Mouse (Mus musculus): ENCODE data around the gene Wdr17. TPM values are rescaled to one million over a fixed set of nuclear protein-coding genes. Genes with fewer than 3 reads are reported as not detected.
"Not testable (repeated sequence)": the region's sequence is repeated elsewhere in the genome, so short reads cannot be mapped to it uniquely, and the experiment has no call there.

Wdr17 gene
- polyA plus RNA-seq, 1 experiment = 11.8 TPM

DNA sequence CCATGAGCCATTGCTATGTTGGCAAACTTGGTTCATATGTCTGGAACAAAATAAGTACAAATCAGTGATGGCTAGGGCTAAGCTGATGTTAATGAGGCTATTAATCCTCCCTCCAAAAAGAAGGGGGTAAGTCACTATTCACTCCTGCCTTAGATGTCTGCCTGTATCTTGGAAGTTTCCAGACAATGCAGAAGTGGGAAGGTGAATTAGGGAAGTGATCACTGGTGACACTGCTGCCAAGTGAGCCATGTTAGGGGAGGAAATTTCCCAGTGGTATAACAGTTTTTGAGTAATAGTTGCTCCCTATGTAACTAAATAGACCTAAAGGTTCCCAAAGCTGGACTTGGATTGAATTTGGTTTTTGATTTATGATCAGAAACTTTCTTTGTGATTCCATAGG lies 215.2 kb downstream of the Wdr17 start:
- no peak for DNase-seq (ENCODE audit: low read depth)
- no peak for TF ChIP-seq CTCF (IDR thresholded peaks at IDR 0.05; ENCODE audit: borderline replicate concordance, extremely low read depth, insufficient read depth, insufficient read length)

DNA sequence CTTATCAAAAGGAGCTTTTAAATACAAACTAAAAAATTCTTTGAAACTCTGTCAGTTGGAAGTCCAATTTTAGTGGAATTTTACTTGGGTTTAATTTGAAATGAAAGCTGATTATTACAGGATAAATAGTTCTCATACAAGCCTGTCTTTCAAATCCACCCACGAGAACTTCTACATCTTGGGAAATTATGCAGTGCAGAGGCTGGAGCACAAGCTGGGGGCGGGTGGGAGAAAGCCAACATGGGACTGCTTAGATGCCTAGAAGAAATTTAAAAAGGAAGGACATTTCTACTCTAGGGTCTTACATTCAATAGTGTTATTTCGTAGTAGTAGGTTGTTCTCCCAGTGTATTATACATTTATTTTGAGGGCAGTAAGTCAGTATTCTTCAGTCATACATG lies 219.2 kb downstream of the Wdr17 start:
- TF ChIP-seq CTCF (IDR thresholded peaks at IDR 0.05; ENCODE audit: borderline replicate concordance, extremely low read depth, insufficient read depth, insufficient read length) = no peak
- TF ChIP-seq POLR2A (IDR thresholded peaks at IDR 0.05; ENCODE audit: borderline replicate concordance, extremely low read depth, insufficient read depth, insufficient read length, poor library complexity, severe bottlenecking) = no peak

GRCm38 (mm10) chr8:54660675-54661074 lies 226.3 kb downstream of the Wdr17 start:
- TF ChIP-seq POLR2A (IDR thresholded peaks at IDR 0.05; ENCODE audit: borderline replicate concordance, extremely low read depth, insufficient read depth, insufficient read length, poor library complexity, severe bottlenecking) (no peak), CTCF (IDR thresholded peaks at IDR 0.05; ENCODE audit: borderline replicate concordance, extremely low read depth, insufficient read depth, insufficient read length) (peak; percentile 65; the same call in 1 of the 2 replicates)
- peak; percentile 78 for DNase-seq (ENCODE audit: low read depth)

More for the DNA sequence above, 219.2 kb downstream of the Wdr17 start:
- no peak for DNase-seq (ENCODE audit: low read depth)

GRCm38 (mm10) chr8:54659703-54660102 lies 227.3 kb downstream of the Wdr17 start:
- peak; percentile 5 for DNase-seq (ENCODE audit: low read depth)
- TF ChIP-seq POLR2A (IDR thresholded peaks at IDR 0.05; ENCODE audit: borderline replicate concordance, extremely low read depth, insufficient read depth, insufficient read length, poor library complexity, severe bottlenecking) (no peak), CTCF (IDR thresholded peaks at IDR 0.05; ENCODE audit: borderline replicate concordance, extremely low read depth, insufficient read depth, insufficient read length) (no peak)

GRCm38 (mm10) chr8:54638634-54639033 lies 248.3 kb downstream of the Wdr17 start:
- no peak for TF ChIP-seq POLR2A (IDR thresholded peaks at IDR 0.05; ENCODE audit: borderline replicate concordance, extremely low read depth, insufficient read depth, insufficient read length, poor library complexity, severe bottlenecking)
- TF ChIP-seq CTCF (IDR thresholded peaks at IDR 0.05; ENCODE audit: borderline replicate concordance, extremely low read depth, insufficient read depth, insufficient read length) = no peak
- DNase-seq (ENCODE audit: low read depth) = peak; percentile 66

DNA sequence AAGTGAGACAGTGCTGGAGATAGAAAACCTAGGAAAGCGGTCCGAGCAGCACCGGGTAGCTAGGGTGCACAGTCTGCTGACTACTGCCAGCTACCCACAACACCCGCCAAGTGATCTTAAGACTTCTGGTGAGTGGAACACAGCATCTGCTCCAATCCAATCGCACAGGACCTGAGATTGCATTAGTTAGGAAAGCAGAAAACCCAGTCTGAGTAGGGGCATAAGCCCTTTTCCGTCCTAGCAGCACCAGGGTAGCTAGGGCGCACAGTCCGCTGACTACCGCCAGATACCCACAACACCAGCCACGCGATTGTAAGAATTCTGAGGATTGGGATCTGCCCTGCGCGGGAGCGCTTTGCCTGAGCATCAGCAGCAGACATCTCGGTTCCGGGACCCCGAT lies 270.3 kb downstream of the Wdr17 start:
- not testable (repeated sequence) for DNase-seq (ENCODE audit: low read depth)

DNA sequence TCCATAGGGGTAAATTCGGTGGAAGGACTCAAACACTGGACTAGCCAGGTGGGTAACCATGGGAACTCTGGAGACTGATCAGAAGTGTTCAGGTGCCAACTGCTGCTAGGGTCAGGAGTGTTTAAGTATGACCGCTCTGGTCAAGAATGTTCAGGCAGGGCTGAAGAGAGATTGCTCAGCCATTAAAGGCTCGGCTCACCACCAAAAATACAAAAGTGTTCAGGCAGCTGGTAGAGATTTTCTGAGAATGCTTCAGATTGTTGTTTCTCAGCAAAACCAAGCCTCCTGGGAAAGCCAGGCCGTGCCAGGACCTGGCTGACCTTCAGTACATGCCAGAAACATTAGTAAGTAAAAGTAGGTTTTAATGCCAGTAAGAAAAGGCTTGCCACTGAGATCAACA lies 276.7 kb downstream of the Wdr17 start:
- TF ChIP-seq CTCF (IDR thresholded peaks at IDR 0.05; ENCODE audit: borderline replicate concordance, extremely low read depth, insufficient read depth, insufficient read length) = no peak
- no peak for TF ChIP-seq POLR2A (IDR thresholded peaks at IDR 0.05; ENCODE audit: borderline replicate concordance, extremely low read depth, insufficient read depth, insufficient read length, poor library complexity, severe bottlenecking)
- no peak for DNase-seq (ENCODE audit: low read depth)

- no peak for DNase-seq (ENCODE audit: low read depth)
- TF ChIP-seq CTCF (IDR thresholded peaks at IDR 0.05; ENCODE audit: borderline replicate concordance, extremely low read depth, insufficient read depth, insufficient read length) (no peak), POLR2A (IDR thresholded peaks at IDR 0.05; ENCODE audit: borderline replicate concordance, extremely low read depth, insufficient read depth, insufficient read length, poor library complexity, severe bottlenecking) (no peak)
These were observed 277.6 kb downstream of the Wdr17 start for GRCm38 (mm10) chr8:54609336-54609735.

DNA sequence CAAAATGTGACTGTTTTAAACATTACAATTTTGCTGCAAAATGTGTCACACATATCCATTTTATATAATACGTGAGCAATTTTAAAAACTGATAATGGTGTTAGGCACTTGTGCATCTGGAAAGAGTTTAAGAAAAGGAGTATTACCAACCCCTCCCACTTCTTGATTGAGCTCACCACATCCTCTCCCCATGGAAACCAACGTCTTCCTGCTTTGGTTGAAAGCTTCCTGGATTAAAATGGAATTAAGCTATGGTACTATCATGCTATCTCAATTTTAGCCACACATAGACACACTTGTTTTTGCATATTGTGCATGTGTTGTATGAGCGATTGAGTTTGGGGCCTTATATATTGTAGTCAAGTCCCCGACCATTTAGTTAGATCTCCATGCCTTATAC lies 283.5 kb downstream of the Wdr17 start:
- TF ChIP-seq CTCF (IDR thresholded peaks at IDR 0.05; ENCODE audit: borderline replicate concordance, extremely low read depth, insufficient read depth, insufficient read length) = no peak
- TF ChIP-seq POLR2A (IDR thresholded peaks at IDR 0.05; ENCODE audit: borderline replicate concordance, extremely low read depth, insufficient read depth, insufficient read length, poor library complexity, severe bottlenecking) = no peak
- no peak for DNase-seq (ENCODE audit: low read depth)

GRCm38 (mm10) chr8:54600671-54601251 lies 286.2 kb downstream of the Wdr17 start, which contains the start of gene Spata4:
Gene Spata4 (plus strand): TSS chr8:54600781.
- DNase-seq (ENCODE audit: low read depth) = peak; percentile 89

DNA sequence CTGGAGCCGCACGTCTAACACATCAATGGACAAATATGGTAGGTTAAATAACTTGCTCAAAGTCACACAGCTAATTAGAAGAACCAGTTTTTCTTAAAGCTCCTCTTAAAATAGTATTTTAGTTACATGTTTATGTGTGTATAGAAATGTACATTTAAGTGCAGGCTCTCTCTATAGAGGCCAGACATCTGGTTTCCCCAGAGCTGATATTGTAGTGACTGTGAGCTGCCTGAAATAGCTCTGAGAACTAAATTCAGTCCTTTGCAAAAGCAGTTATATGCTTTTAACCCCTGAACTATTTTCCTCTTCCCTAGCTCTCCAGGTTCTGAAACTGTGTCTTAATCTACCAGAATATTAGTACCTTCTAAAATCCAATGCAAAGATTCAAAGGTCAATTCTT lies 289.6 kb downstream of the Wdr17 start:
- TF ChIP-seq CTCF (IDR thresholded peaks at IDR 0.05; ENCODE audit: borderline replicate concordance, extremely low read depth, insufficient read depth, insufficient read length) = no peak
- TF ChIP-seq POLR2A (IDR thresholded peaks at IDR 0.05; ENCODE audit: borderline replicate concordance, extremely low read depth, insufficient read depth, insufficient read length, poor library complexity, severe bottlenecking) = no peak
- DNase-seq (ENCODE audit: low read depth) = no peak

More at GRCm38 (mm10) chr8:54600671-54601251, 286.2 kb downstream of the Wdr17 start, which contains the start of gene Spata4:
- no peak for TF ChIP-seq POLR2A (IDR thresholded peaks at IDR 0.05; ENCODE audit: borderline replicate concordance, extremely low read depth, insufficient read depth, insufficient read length, poor library complexity, severe bottlenecking)
- no peak for TF ChIP-seq CTCF (IDR thresholded peaks at IDR 0.05; ENCODE audit: borderline replicate concordance, extremely low read depth, insufficient read depth, insufficient read length)

GRCm38 (mm10) chr8:54596940-54597339 lies 290.0 kb downstream of the Wdr17 start:
- DNase-seq (ENCODE audit: low read depth) = peak; percentile 39
- TF ChIP-seq POLR2A (IDR thresholded peaks at IDR 0.05; ENCODE audit: borderline replicate concordance, extremely low read depth, insufficient read depth, insufficient read length, poor library complexity, severe bottlenecking) (no peak), CTCF (IDR thresholded peaks at IDR 0.05; ENCODE audit: borderline replicate concordance, extremely low read depth, insufficient read depth, insufficient read length) (no peak)

Data from brain, embryonic 14.5 days (tissue).